Mouse (Mus musculus): ENCODE data around the gene Draxin.

- no peak for TF ChIP-seq MYB (IDR thresholded peaks at IDR 0.05; ENCODE audit: low read depth, low read length)
- no peak for TF ChIP-seq GABPA (IDR thresholded peaks at IDR 0.05; ENCODE audit: low read depth, low read length)
- no peak for TF ChIP-seq CTCF (IDR thresholded peaks at IDR 0.05 in 2 of 3, conservative IDR thresholded peaks at IDR 0.05 in 1 of 3; ENCODE audit: control insufficient read depth in 1 of 3, insufficient read depth in 1 of 3, low read depth in 2 of 3, low read length in 3 of 3, poor library complexity in 1 of 3, severe bottlenecking in 1 of 3)
- TF ChIP-seq CHD2 (IDR thresholded peaks at IDR 0.05; ENCODE audit: low read length), result no peak
- no peak for TF ChIP-seq GATA1 (IDR thresholded peaks at IDR 0.05; ENCODE audit: low read depth, low read length)
These were observed 44.6 kb downstream of the Draxin start for GRCm38 (mm10) chr4:148085907-148086305.
